Mouse (Mus musculus) frontal cortex, postnatal 10 days (tissue): ENCODE measurements around the gene Tlr11.

Source experiments
- DNase-seq, 2 experiments: peaks; one replicate each; pipeline ENCODE4 v3.0.0; 2022; ENCODE audit warnings: low spot score in 2 of 2, mixed read lengths in 1 of 2

Gene Tlr11

DNA sequence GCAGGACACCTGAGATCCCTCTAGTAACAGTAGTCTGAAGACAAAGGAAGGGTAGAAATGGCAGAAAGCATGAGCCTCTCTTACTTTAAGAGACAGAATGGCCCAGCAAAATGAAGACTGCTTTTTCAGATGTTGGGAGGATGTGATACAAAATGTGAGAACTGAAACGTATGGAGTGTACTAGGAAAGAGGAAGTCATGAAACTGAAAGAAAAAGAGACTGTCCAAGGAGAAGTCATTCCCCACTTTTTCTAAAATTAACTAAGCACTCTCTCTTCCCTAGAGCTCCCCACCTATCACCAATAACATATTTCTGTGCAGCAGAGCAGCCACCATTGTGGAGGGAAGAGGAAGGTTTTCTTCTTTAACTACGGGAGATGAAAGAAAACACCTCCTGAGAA is at the start of gene Tlr11:
Gene Tlr11, plus strand, starts transcription at position 322 of the 400 bp plus-strand sequence.
- no peak for DNase-seq

GRCm38 (mm10) chr14:50326661-50327060 is 31.1 kb upstream of the Tlr11 start, which contains the start of gene Olfr734:
Olfr734 (minus strand) TSS chr14:50326761.
- DNase-seq: no peak

GRCm38 (mm10) chr14:50348796-50349195 is 8.9 kb upstream of the Tlr11 start, which contains the start of gene Olfr735:
Olfr735 (minus strand) TSS chr14:50348872.
- DNase-seq: no peak

- DNase-seq: no peak
Measured at GRCm38 (mm10) chr14:50352438-50352837, 5.3 kb upstream of the Tlr11 start.

- no peak for DNase-seq
Measured at GRCm38 (mm10) chr14:50356725-50357124, 989 bp upstream of the Tlr11 start.

- no peak for DNase-seq
Measured at GRCm38 (mm10) chr14:50360480-50360879, 2.8 kb downstream of the Tlr11 start.

DNA sequence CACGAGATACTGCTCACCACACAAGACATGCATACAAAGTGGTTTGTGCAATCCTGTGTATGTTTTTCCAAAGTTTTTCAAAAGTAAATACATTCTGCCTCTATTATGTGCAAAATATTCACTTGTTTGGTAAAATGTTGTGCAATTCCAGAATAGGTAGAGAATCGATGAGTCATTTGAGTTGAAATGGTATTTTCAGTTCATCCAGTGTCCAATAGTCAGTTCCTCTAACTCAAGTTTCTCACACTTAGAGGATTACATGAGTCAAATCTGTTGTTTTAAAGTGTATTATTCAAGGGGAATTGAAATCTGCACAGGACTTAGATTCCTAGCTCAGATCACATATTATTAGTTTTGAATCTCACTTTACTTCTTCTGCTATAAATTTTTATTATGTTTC is 5.8 kb downstream of the Tlr11 start:
- no peak for DNase-seq

DNA sequence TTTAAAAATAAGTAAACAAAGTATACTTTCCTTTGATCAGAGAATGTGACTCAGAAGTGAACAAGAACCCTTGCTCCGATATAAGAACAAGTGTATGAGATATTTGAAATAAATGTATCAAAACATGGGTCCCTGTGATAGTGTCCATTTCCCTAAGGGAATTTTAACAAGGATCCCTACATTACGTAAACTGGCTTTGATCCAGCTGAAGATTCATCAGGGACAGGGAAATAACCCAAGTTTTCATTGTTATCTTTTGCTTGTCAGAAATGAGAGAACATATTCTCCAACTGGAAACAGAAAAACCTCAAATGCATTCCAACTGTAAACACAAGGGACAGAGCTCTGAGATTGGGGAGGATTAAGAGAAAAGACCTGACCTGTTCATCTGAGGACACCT is 23.1 kb downstream of the Tlr11 start, which contains the start of gene Olfr736:
Gene Olfr736, plus strand, starts transcription at position 301 of the 400 bp plus-strand sequence.
- DNase-seq: no peak

DNA sequence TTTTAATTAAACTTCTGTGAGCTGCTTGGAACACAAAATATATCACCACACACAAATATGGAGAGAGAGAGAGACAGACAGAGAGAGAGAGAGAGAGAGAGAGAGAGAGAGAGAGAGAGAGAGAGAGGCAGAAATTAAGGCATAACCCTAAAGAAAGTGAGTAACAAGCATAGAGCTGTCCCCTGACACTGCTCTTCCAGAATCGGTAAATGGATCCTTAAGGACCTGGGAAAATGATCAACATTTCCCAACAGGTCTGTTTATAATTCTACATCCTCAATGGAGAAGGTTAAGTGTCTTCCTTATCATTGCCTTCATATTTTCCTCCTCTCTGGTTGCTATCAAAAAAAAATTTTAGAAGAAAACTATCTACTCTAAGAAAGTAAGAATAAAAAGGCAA is 49.6 kb downstream of the Tlr11 start, which contains the start of gene Olfr738:
Gene Olfr738, plus strand, starts transcription at position 301 of the 400 bp plus-strand sequence.
- no peak for DNase-seq
